Mouse (Mus musculus): ENCODE measurements around the gene Camta2. TPM values are rescaled to one million over a fixed set of nuclear protein-coding genes. Genes with fewer than 3 reads are reported as not detected.

Camta2 gene
- polyA plus RNA-seq, 1 experiment from 2014 or later, result 11.7 TPM

DNA sequence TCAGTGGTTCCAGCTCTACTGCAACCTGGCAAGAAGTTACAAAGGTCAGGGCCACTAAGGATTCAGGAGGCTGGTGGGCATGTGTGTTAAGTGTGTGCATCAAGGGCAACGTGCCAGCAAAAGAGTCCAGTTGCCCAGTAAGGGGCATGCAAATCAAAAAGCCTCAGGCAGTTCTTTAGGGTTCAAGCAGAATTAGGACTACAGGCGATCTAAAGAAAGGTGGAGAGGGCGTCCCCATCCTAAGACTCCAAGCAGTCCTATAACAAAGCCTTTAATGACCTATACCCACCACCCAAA lies 41.7 kb downstream of the Camta2 start:
- Histone ChIP-seq H3K4me1 (replicated peaks; ENCODE audit: control insufficient read depth, insufficient read depth, low read length) (peaks cover 8% of the 10 kb centered on the region; the same call in 1 of the 2 replicates), H3K9me3 (ENCODE audit: control insufficient read depth) (no peaks in the 10 kb centered on the region), H3K9ac (ENCODE audit: low read depth, low read length) (peak overlapping the region; percentile 78), H3K4me2 (replicated peaks; ENCODE audit: low read depth) (peak overlapping the region; percentile 91), H3K4me3 (ENCODE audit: low read depth, low read length) (peak overlapping the region; percentile 77), H3K27me3 (replicated peaks; ENCODE audit: control insufficient read depth, insufficient read depth, low read length) (no peaks in the 10 kb centered on the region), H3K27ac (ENCODE audit: low read depth, low read length) (peak overlapping the region; percentile 98), H3K36me3 (ENCODE audit: control insufficient read depth, insufficient read depth) (peaks cover 28% of the 10 kb centered on the region)
- no peak for TF ChIP-seq CTCF (IDR thresholded peaks at IDR 0.05; ENCODE audit: low read depth)
- 8% methylated on average over 3 of the region's 3 CpGs for WGBS
- ATAC-seq, result peak; percentile 3; the same call in 1 of the 2 replicates

DNA sequence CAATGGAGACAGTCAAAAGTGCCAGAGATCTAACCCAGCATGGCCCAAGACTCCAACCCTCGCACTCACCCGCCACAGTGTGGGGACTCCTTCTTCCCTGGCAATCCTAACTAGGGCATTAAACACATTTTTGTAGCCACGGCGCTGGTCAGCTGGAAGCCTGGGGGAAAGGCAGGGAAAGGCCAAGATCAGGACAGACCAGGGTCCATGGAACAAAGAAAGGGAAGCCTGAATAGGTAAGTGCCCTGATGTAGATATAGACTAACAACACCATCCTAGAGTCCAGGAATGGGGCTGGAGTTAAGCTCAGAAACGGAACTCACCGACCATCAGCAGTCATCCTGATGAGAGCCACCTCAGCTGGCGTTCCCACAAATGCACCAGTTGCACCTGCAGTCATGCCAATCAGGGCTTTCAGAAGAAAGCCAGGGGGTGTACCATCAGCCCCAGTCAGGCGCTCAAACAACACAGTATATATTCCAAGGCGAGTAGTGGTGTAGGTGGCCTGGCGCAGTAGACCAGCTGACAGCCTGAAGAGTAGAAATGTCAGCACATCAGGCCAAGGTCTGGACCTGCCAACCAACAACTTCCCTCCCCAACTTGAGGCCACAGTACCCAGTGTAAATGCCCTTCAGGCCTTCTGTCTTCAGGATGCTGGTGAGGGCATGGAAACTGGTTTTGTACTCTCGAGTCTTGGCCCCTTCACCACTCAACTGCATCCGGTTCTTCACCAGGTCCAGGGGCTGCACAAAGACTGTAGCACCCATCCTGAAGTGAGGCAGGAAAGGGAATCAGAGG lies 42.2 kb downstream of the Camta2 start:
- Histone ChIP-seq H3K27ac (ENCODE audit: low read depth, low read length) (peak overlapping the region; percentile 98; the same call in 1 of the 2 replicates), H3K4me2 (replicated peaks; ENCODE audit: low read depth) (peak overlapping the region; percentile 91), H3K9ac (ENCODE audit: low read depth, low read length) (peak overlapping the region; percentile 78), H3K27me3 (replicated peaks; ENCODE audit: control insufficient read depth, insufficient read depth, low read length) (no peaks in the 10 kb centered on the region), H3K36me3 (ENCODE audit: control insufficient read depth, insufficient read depth) (peaks cover 23% of the 10 kb centered on the region), H3K4me3 (ENCODE audit: low read depth, low read length) (peak overlapping the region; percentile 77), H3K4me1 (replicated peaks; ENCODE audit: control insufficient read depth, insufficient read depth, low read length) (peaks cover 5% of the 10 kb centered on the region; the same call in 1 of the 2 replicates), H3K9me3 (ENCODE audit: control insufficient read depth) (no peaks in the 10 kb centered on the region)
- no peak for ATAC-seq
- 85% methylated on average over 12 of the region's 12 CpGs for whole genome bisulfite sequencing
- TF ChIP-seq CTCF (IDR thresholded peaks at IDR 0.05; ENCODE audit: low read depth), result no peak

DNA sequence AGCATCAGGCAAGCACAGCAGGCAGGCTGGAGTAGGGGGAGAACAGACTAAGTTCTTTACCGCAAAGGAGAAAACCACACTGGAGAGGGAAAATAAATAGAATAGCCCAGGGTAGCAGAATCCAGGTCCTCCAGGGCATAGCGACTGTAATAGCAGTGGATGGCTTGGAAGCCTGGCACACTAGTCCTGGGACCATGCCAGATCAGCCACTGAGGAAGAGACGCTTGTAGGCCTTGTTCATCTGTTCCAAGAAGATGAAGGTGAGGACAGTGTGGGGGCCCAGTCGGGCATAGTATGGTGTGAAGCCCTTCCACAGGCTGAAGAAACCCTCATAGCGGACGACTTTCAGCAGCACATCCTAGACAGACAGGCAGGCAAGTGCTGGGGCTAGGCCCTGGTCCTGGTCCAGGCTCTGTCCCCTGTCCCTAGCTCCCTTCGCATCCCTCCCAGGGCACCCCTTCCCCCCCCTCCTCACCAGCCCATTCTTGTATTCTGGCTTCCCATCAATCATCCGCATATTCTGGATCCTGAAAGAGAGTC lies 43.3 kb downstream of the Camta2 start:
- Histone ChIP-seq H3K9ac (ENCODE audit: low read depth, low read length) (0 out of 2 replicates have a peak overlapping the region, but pooled peaks have one; percentile 11), H3K4me3 (ENCODE audit: low read depth, low read length) (no peak overlapping the region), H3K27ac (ENCODE audit: low read depth, low read length) (no peak overlapping the region; the same call in 1 of the 2 replicates), H3K36me3 (ENCODE audit: control insufficient read depth, insufficient read depth) (peaks cover 15% of the 10 kb centered on the region), H3K27me3 (replicated peaks; ENCODE audit: control insufficient read depth, insufficient read depth, low read length) (no peaks in the 10 kb centered on the region), H3K4me2 (replicated peaks; ENCODE audit: low read depth) (no peak overlapping the region), H3K9me3 (ENCODE audit: control insufficient read depth) (no peaks in the 10 kb centered on the region), H3K4me1 (replicated peaks; ENCODE audit: control insufficient read depth, insufficient read depth, low read length) (peaks cover 3% of the 10 kb centered on the region; the same call in 1 of the 2 replicates)
- no peak for TF ChIP-seq CTCF (IDR thresholded peaks at IDR 0.05; ENCODE audit: low read depth)
- 95% methylated on average over 8 of the region's 8 CpGs for WGBS
- ATAC-seq, result no peak

DNA sequence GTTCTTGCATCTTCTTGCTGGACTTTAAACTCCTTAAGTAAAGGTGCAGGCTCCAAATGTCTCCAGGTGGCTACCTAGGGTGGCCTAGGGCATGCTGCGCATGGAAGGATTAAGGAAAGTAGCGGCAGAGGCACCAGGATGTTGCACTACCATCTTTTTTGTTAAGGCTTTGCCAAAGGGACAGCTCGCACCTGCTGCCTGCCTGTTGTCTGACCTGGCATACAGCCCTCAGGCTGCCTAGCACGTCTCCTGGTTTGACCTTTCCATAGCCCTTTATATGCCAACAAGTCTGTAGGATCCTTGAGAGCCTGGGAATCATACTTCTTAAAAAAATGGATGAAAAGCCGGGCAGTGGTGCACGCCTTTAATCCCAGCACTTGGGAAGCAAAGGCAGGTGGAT lies 44.9 kb downstream of the Camta2 start:
- H3K4me2 ChIP-seq (replicated peaks; ENCODE audit: low read depth), result no peak overlapping the region
- H3K27ac ChIP-seq (ENCODE audit: low read depth, low read length), result no peak overlapping the region
- no peak for TF ChIP-seq CTCF (IDR thresholded peaks at IDR 0.05; ENCODE audit: low read depth)
- no peak overlapping the region for H3K9ac ChIP-seq (ENCODE audit: low read depth, low read length)
- H3K36me3 ChIP-seq (ENCODE audit: control insufficient read depth, insufficient read depth), result peaks cover 15% of the 10 kb centered on the region
- H3K27me3 ChIP-seq (replicated peaks; ENCODE audit: control insufficient read depth, insufficient read depth, low read length), result no peaks in the 10 kb centered on the region
- no peaks in the 10 kb centered on the region for H3K9me3 ChIP-seq (ENCODE audit: control insufficient read depth)
- no peak for ATAC-seq
- WGBS, result 93% methylated on average over 6 of the region's 6 CpGs
- no peak overlapping the region for H3K4me3 ChIP-seq (ENCODE audit: low read depth, low read length)
- peaks cover 3% of the 10 kb centered on the region; the same call in 1 of the 2 replicates for H3K4me1 ChIP-seq (replicated peaks; ENCODE audit: control insufficient read depth, insufficient read depth, low read length)

DNA sequence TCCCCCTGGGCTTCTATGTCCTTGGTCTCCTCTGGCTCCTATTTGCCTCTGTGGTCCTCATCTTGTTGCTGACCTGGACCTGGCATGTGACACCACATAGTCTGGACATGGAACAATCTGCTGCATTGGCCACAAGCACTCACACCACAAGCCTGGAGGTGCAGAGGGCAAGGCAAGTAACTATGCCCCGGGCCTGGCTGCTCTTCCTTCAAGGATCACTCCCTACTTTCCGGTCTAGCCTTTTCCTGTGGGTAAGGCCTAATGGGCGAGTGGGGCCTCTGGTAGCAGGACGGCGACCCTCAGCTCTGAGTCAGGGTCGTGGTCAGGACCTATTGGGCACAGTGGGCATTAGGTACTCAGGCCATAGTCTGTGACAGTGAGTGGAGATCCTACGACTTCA lies 46.7 kb downstream of the Camta2 start:
- Histone ChIP-seq H3K4me3 (ENCODE audit: low read depth, low read length) (no peak overlapping the region), H3K9ac (ENCODE audit: low read depth, low read length) (no peak overlapping the region), H3K9me3 (ENCODE audit: control insufficient read depth) (no peaks in the 10 kb centered on the region), H3K36me3 (ENCODE audit: control insufficient read depth, insufficient read depth) (peaks cover 15% of the 10 kb centered on the region), H3K27me3 (replicated peaks; ENCODE audit: control insufficient read depth, insufficient read depth, low read length) (no peaks in the 10 kb centered on the region), H3K4me2 (replicated peaks; ENCODE audit: low read depth) (no peak overlapping the region), H3K27ac (ENCODE audit: low read depth, low read length) (no peak overlapping the region), H3K4me1 (replicated peaks; ENCODE audit: control insufficient read depth, insufficient read depth, low read length) (peaks cover 3% of the 10 kb centered on the region; the same call in 1 of the 2 replicates)
- ATAC-seq, result no peak
- no peak for TF ChIP-seq CTCF (IDR thresholded peaks at IDR 0.05; ENCODE audit: low read depth)
- WGBS, result 83% methylated on average over 7 of the region's 7 CpGs

DNA sequence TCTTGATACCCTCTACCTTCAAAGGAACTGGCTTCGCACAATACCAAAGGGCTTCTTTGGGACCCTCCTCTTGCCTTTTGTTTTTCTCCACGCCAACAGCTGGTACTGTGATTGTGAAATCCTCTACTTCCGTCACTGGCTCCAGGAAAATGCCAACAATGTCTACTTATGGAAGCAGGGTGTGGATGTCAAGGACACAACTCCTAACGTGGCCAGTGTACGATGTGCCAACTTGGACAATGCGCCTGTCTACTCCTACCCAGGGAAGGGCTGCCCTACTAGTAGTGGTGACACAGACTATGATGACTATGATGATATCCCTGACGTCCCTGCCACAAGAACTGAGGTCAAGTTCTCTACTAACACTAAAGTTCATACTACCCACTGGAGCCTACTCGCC lies 47.9 kb downstream of the Camta2 start:
- Histone ChIP-seq H3K27ac (ENCODE audit: low read depth, low read length) (no peak overlapping the region), H3K4me3 (ENCODE audit: low read depth, low read length) (no peak overlapping the region), H3K9ac (ENCODE audit: low read depth, low read length) (no peak overlapping the region), H3K9me3 (ENCODE audit: control insufficient read depth) (no peaks in the 10 kb centered on the region), H3K36me3 (ENCODE audit: control insufficient read depth, insufficient read depth) (peaks cover 13% of the 10 kb centered on the region), H3K4me1 (replicated peaks; ENCODE audit: control insufficient read depth, insufficient read depth, low read length) (no peaks in the 10 kb centered on the region), H3K4me2 (replicated peaks; ENCODE audit: low read depth) (no peak overlapping the region), H3K27me3 (replicated peaks; ENCODE audit: control insufficient read depth, insufficient read depth, low read length) (no peaks in the 10 kb centered on the region)
- no peak for ATAC-seq
- WGBS, result 76% methylated on average over 8 of the region's 8 CpGs
- TF ChIP-seq CTCF (IDR thresholded peaks at IDR 0.05; ENCODE audit: low read depth), result no peak
